Mouse (Mus musculus) heart, adult 18-20 months (tissue): Measurements from ENCODE around the gene Kcnd3. TPM values are rescaled to one million over a fixed set of nuclear protein-coding genes. Genes with fewer than 3 reads are reported as not detected.

Source experiments
- DNase-seq, 2 experiments: peaks; one replicate each; pipeline ENCODE4 v3.0.0; 2021 to 2022; ENCODE audit warnings: mixed read lengths in 1 of 2
- total RNA-seq, 2 experiments: library from RNA; stranded (reverse); gene quantifications; 2 replicates each; pipeline ENCODE4 v1.2.3; 2021

The Kcnd3 gene
- total RNA-seq, 2 experiments from 2014 or later: 8.2 to 8.5 TPM

GRCm38 (mm10) chr3:105655031-105655585 lies 203.0 kb downstream of the Kcnd3 start:
- peak in 1 of 2 experiments; percentile 25 for DNase-seq

GRCm38 (mm10) chr3:105660530-105660929 lies 208.4 kb downstream of the Kcnd3 start:
- DNase-seq: peak in 1 of 2 experiments; percentile 34

GRCm38 (mm10) chr3:105663043-105663442 lies 210.9 kb downstream of the Kcnd3 start:
- DNase-seq: no peak

- no peak for DNase-seq
These were observed 213.1 kb downstream of the Kcnd3 start for GRCm38 (mm10) chr3:105665105-105665765.

- DNase-seq: no peak
These were observed 214.9 kb downstream of the Kcnd3 start for GRCm38 (mm10) chr3:105666996-105667523.

- no peak for DNase-seq
These were observed 216.0 kb downstream of the Kcnd3 start for GRCm38 (mm10) chr3:105668161-105668560.

GRCm38 (mm10) chr3:105669776-105670175 lies 217.6 kb downstream of the Kcnd3 start:
- DNase-seq: no peak

- no peak for DNase-seq
These were observed 218.7 kb downstream of the Kcnd3 start for GRCm38 (mm10) chr3:105670801-105671200.

- DNase-seq: peak; percentile 77 to 87
These were observed 222.6 kb downstream of the Kcnd3 start for GRCm38 (mm10) chr3:105674595-105675218.

GRCm38 (mm10) chr3:105675932-105676331 lies 223.8 kb downstream of the Kcnd3 start:
- DNase-seq: no peak

GRCm38 (mm10) chr3:105680346-105680745 lies 228.2 kb downstream of the Kcnd3 start:
- DNase-seq: no peak

GRCm38 (mm10) chr3:105686394-105687323 lies 234.5 kb downstream of the Kcnd3 start:
- no peak for DNase-seq

- peak; percentile 96 to 98 for DNase-seq
These were observed 235.4 kb downstream of the Kcnd3 start, which contains the start of gene Ddx20 for GRCm38 (mm10) chr3:105687324-105688060. Gene Ddx20, minus strand, starts transcription at chr3:105687574.

- DNase-seq: no peak
These were observed 236.4 kb downstream of the Kcnd3 start for GRCm38 (mm10) chr3:105688536-105688935.

GRCm38 (mm10) chr3:105693327-105694080 lies 241.4 kb downstream of the Kcnd3 start:
- no peak for DNase-seq

- DNase-seq: peak in 1 of 2 experiments; percentile 56
These were observed 243.6 kb downstream of the Kcnd3 start for GRCm38 (mm10) chr3:105695476-105696386.

- DNase-seq: peak; percentile 56 to 64
These were observed 244.4 kb downstream of the Kcnd3 start for GRCm38 (mm10) chr3:105696387-105697147.

- no peak for DNase-seq
These were observed 245.0 kb downstream of the Kcnd3 start for GRCm38 (mm10) chr3:105697148-105697441.

- DNase-seq: no peak
These were observed 246.2 kb downstream of the Kcnd3 start for GRCm38 (mm10) chr3:105698311-105698710.
